Mouse (Mus musculus): ENCODE results near the gene Plcb3.

Plcb3 gene

DNA sequence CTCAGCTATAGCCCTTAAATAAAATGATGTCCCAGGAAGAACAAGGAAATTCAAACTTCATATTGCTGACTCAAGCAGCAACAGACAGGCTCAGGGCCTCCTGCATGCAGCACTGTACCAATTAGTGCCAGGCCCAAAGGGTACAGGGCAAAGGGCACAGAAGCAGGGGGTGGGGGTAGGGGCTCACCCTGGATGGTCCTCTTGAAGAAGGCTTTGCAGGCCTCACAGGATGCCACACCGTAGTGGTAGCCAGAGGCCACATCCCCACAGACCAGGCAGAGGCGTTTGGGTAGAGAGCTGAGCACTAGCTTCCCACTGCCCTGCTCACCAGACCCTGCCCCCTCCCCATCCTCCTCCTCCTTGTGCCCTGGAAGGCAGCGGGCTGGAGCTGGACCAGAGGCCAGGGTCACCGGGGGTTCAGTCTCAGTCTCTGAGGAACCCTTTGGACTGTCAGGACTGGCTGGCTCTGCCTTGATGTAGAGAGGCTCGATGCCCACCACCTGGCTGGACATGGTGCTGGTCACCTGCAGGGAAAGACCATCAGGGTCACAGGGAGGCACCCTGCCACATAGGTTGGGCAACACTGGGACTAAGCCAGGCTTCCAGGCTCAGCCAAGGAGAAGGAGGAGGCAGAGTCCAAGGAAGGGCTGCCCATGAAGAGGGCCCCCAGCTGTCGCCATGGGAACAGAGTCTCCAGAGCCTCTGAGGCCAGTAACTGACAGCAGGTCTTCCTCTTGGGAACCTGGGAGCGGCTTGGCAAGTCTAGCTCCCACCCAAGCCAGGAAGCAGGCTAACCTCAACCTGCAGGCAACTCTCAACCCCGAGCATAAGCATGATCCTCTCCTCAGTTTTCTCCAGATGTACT, 56.2 kb downstream of the Plcb3 start:
- peak; percentile 77 for DNase-seq (ENCODE audit: low spot score)

DNA sequence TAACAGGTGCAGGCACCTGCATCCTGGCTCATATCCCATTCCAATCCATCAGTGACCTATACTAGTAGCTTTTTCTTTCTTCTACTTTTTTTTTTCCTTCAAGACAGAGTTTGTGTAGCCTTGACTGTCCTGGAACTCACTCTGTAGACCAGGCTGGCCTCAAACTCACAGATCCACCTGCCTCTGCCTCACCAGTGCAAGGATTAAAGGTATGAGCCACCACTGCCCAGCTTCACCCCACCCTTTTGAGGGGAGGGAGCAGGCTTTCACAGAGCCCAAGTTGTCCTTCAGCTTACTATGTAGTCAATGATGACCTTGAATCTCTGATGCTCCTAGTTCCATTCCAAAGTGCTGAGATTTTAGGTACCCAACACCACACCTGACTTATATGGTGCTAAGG, 56.8 kb downstream of the Plcb3 start:
- no peak for DNase-seq (ENCODE audit: low spot score)

DNA sequence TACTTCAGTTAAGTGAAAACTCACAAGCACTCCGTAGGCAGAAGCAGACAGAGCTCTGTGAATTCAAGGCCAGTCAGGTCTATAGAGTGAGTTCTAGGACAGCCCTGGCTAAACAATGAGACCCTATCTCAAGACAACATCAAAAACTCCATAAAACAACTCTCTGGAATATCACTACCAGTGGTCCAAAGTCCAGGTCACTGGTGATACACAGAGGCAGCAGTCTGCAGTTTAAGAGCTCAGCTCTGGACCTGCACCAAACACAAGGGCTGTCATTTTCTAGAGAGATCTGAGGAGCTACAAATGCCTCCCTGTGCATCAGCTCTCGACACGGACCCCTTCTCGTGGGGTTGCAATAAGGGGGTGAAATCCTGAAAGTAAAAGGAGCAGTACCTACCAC, 57.9 kb downstream of the Plcb3 start:
- DNase-seq (ENCODE audit: low spot score) = no peak

DNA sequence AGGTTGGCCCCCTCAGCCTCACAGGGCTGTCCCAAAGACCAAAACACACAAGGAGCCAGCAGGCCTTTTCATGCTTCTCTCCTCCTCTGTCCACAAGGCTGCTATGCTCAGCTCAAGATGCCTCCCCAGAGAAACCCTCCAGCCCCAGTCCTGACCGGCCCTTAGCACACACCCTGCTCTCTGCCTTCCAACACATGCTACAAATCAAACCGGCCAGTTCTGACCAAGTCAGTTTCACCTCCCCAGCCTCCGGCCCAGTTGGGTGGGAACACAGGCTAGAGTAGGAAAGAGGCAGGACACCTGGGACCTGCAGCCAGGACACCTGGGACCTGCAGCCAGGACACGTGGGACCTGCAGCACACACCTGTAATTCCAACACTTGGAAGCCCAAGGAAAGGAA, 59.8 kb downstream of the Plcb3 start:
- DNase-seq (ENCODE audit: low spot score) = no peak

DNA sequence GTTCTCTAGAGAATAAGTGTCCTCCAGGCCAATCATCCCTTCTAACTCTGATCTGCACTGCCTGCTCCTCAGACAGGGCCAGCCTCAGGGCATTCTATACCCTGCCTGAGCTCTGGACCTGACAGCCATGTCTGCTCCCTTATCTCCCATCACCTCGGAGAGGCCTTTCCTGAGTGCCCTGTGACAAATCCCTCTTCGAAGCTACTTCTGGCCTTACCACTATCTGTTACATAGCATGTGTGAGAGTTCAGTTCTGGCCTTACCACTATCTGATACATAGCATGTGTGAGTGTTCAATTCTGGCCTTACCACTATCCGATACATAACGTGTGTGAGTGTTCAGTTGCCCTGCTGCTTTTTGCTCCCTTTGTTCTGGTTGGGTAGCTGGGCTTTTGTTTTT, 61.0 kb downstream of the Plcb3 start:
- DNase-seq (ENCODE audit: low spot score) = no peak

DNA sequence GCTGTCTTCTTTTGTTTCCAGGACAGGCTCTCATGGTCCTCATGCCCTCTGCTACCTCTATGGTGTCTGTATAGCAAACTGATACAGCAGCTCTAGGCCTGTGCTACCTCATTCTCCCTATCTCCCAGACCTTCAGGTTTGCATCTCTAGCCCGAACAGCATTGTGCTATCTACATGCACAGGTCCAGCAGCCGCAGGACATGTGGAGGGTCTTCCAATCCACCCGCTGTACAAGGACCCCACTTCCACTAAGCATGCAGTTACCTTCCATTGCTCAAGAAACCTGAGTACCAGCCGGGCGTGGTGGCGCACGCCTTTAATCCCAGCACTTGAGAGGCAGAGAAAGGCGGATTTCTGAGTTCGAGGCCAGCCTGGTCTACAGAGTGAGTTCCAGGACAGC, 61.7 kb downstream of the Plcb3 start:
- DNase-seq (ENCODE audit: low spot score) = no peak

DNA sequence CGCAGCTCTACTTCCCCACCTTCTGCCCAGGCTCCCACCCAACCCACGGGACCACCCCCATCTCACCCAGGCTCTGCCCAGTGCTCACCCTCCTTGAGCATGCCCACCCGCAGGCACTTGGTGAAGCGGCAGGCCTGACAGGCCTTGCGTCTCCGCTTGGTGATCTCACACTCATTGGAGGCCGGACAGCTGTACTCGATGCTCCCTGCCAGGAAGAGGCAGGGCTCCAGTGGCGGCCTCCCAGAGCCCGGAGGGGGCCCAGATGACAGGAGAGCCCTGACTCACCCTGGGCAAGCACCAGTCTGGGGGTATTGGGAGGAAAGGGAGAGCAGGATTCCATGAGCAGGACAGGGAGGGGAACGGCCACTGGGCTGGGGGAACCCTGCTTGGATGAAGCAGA, 62.3 kb downstream of the Plcb3 start:
- no peak for DNase-seq (ENCODE audit: low spot score)

DNA sequence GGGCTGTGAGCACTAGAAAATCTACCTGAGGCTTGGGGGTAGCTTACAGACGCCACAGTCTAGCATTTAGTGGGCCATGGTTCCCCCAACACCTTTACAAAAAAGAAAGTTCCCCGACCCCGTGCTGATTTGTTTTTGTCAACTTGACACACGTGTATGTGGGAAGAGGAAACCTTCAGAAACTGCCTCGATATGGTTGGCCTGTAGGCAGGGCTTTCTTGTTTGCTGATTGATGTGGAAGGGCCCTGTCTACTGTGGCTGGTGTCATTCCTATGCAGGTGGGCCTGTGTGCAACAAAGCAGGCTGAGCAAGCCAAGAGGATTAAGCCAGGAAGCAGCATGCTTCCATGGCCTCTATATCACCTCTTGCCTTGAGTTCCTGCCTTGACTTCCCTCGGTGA, 63.2 kb downstream of the Plcb3 start:
- DNase-seq (ENCODE audit: low spot score) = no peak

DNA sequence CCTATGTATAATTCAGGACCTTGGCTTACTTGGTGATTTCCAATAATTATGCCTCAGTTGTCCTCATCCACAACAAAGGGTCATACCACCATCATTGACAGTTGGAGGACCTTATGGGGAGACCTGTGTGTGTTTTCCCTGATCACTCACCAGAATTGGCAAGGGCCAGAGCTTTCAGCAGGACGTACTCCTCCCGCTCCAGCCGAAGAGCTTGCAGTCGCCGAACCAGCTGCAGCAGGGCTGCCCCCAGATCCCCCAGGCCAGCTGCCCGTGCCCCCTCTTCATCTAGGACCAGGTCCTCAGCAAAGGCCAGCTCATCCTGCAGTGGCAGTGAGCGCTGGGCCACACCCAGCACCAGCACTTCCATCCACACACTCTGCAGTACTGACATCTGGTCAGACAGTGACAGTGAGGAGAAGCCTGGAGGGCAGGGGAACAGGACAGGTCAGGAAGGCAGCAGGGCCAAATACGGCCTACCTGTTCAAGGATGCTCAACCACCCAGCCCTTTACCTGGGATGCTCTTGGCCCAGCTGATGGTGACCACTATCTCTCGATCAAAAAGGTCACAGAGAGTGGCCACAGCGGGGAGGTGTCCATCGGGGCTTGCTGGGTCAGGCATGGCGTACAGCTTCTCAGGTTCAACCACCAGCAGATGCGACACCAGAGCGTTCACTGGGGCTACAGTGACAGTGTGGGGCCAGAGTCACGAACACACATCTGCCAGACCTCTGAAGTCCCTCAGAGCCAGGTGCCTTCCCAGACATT, 63.9 kb downstream of the Plcb3 start:
- no peak for DNase-seq (ENCODE audit: low spot score)

DNA sequence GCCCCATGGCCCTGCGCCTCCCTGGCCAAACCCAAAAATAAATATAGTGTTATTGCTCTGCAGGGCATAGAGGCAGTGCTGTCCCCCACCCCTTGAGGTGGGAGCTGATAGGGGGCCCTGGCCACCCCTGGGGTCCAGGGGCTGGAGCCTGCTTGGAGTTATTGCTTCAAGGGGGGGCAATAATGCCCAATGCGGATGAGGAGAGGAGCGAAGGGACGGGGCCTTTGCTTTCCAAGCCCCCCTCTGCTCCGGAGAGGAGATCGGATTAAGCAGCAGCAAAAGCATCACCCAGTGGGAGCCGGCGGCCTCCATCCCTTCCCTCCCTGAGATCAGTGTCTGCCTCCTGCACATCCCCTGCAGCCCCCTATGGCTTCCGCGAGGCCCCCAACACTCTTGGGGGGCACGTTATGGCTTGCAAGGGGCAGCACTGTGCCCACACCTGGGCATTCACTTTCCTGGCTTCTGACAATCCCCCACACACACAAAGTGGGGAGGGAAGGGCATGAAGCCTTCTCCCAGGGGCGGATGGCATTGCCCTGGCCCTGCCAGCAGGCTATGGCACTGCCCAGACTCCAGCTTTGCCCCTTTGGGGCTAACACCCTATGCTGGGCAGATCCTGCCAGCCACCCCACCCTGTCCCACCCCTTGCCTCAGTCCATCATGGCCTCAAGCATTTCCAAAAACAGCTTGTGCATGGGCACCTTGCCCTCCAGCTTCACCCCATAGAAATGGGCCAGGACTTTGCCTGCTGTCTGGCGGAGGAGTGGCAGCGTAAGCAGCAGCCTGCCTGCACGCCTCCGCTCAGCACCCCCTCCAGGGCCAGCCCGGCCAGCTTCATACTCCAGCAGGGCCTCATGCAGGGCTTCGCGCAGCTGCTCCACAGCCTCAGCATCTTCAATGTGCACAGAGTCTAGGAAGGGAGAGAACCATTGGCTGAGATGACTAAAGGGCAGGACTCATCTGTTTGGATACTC, 64.9 kb downstream of the Plcb3 start:
- no peak for DNase-seq (ENCODE audit: low spot score)

DNA sequence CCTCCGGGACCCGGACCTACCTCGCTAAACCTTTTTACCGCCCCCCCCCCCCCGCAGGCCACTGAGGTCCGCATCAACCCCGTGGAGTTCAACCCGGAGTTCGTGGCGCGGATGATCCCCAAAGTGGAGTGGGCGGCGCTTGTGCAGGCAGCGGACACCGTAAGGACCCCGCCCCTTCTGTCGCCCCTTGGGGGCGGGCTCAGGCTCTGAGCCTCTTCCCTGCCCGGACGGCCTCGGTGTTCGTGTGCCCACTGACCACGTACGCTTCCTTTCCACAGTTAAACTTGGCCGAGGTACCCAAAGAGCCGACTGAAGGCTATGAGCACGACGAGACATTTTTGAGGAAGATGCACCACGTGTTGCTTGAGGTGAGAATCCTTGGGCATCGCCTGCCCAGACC, 66.0 kb downstream of the Plcb3 start:
- DNase-seq (ENCODE audit: low spot score) = peak; percentile 63

DNA sequence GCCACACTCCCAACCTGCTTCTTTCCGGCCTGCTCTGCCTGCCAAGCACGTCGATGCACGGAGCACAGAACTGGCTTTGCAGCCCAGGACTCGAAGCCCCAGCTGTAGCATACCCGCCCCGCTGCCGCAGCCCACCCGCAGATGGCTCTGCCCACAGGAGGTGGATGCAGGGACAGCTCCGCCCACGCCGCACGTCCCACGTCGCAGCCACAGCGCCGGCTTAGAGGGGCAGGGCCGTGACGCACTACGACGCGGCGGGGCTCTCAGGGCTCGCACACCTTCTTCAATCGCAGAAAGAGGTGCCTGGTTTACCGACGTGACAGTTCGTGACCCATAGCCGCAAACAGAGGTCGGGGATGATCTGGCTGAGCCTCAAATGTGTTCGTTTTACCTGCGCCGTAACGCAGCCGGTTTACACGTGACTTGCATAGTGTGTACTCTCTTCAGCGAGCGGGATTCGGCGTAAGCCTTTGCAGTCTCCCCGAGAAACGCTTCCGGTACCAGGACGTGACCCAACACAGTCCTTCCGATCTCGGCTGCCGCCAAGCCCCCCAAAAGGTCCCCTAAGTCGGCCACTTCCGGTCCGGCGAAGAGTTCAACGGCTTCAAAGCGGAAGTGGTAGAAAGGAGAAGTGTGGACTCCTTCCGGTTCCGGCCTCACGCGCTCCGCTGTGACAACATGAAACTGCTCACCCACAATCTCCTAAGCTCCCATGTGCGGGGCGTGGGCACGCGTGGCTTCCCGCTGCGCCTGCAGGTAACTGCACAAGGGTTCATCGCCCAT, 66.6 kb downstream of the Plcb3 start, which contains the start of the genes Trmt112 and Prdx5:
Gene Trmt112, plus strand, starts transcription at position 192 of the 783 bp plus-strand sequence.
Gene Prdx5, minus strand, starts transcription at position 600 of the 783 bp plus-strand sequence.
- peak; percentile 93 for DNase-seq (ENCODE audit: low spot score)

DNA sequence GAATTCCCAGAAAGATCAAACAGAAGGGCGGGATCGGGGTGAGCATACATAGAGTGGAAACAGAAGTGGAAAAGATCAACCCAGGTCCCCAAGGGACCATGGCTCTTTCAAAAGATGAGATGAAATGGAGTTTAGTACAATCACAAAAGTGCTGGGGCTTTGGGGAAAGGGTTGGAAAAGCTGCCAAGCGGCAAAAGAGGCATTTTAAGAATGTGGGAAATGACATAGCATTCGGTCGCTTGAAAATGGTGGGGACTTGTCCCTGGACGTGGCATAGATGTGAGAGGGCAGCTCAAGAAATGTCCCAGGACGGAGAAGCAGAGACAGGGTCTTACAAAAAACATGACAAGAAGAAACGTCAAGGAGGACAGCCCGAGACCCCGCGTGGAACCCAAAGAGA, 67.2 kb downstream of the Plcb3 start:
- no peak for DNase-seq (ENCODE audit: low spot score)

DNA sequence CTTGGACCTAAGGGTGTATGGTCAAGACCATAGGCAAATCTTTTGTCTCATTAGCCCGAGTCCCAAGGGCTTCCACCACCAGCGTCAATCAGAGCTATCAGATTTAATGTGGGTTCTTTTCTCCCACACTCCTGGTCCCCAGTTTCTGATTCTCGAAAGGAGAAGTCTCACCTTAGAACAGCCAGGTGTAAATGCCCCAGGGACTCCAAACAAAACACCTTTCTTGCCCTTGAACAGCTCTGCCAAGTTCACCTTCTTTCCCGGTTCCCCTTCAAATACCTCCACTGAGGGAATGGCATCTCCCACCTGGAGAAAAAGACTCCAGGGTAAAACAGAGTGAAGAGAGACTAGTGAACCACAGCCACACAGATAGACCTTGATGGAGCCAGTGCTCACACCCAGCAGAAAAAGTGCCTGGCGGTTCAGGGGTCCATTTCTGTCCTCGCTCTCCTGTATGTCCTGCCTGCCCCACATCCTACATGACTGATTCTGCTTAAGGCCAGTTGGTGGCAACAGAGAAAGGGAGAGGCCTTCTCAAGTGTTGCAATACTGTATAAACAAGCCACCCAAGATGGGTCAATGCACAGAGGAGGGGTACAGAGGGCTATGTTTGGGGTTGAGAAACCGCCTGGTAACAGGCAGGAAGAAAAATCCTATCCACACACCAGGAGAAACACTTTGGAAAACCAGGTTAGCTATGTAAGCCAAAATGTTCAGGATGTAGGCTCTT, 68.3 kb downstream of the Plcb3 start:
- DNase-seq (ENCODE audit: low spot score) = no peak

DNA sequence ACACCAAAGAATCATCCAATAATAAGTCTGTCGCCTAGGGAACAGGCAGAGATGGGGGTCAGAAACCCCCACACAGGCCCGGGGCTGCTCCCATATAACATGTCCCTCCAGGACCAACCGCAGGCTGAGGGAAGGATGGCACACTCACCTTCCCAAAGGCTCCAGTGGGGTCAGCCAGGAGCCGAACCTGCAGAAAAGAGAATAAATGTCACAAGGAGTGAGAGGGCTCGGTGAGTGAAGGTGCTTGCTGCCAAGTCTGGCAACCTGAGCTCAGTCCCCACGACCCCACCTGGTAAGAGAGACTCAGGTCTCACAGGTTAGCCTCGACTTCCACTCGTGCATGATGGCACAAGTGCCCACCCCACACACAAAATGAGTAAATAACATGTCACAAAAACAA, 69.2 kb downstream of the Plcb3 start:
- DNase-seq (ENCODE audit: low spot score) = no peak

DNA sequence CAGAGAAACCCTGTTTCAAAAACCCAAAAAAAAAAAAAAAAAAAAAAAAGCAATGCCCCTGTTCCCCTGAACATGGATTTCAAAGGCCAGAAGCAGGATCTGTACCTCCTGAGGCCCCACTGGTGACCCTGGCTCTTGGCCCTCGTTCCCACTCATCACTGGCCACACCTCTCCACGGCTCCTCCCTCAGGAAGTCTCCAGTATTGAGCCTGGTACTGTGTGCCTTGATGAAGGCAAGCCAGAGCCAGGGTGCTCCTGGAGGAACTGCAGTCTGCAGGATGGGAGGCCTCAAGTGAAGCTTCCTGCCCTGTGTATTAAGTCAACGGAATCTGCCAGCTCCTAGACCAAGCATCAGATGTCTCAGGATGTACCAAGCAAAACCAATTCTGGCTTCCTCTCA, 70.1 kb downstream of the Plcb3 start:
- no peak for DNase-seq (ENCODE audit: low spot score)

DNA sequence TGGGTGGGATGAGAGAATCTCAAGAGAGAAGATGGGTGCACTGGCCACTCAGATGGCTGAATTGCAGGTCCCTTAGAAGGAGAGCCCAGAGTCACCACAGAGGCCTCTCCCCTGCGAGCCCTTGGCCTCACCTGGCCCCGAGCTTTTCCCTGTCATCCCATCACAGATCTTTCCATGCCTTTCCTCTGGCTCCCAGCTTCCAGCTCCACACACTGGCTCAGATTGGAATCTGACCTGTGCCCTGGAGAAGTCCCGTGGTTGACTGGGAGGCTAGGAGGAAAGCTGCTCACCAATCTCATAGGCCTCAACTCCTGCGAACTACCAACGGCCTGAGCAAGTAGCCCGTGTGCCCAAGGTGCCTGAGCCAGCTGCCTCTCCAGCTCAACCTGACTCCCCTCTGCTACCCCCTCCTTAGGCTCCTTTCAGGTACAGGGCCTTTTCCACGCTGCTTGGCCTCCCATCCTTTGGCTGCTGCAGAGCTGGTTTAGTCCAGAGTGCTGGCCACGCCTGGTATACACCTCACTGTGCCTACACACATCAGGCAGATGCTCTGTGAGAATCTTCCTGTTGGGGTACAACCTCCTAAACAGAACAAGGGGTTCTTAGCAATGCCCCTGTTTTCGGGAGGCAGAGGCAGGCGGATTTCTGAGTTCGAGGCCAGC, 70.6 kb downstream of the Plcb3 start:
- no peak for DNase-seq (ENCODE audit: low spot score)

DNA sequence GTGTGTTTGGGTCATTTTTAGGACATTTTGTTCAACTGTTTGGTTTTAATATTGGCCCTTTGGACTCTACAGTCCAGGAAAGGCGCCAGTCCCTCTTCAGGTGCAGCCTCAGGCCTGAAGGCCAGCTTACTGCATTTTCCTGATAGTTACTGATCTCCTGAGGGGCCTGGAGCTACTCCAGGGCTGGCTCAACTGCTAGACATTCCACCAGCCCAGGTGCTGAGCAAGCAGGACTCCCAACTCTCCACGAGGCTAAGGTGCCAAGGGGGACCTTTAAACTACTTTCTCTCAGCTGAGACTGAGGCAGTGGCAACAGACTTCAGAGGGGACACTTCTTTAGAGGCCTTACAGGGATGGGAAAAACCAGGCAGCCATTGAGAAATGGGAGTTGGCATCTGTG, 71.4 kb downstream of the Plcb3 start:
- no peak for DNase-seq (ENCODE audit: low spot score)

DNA sequence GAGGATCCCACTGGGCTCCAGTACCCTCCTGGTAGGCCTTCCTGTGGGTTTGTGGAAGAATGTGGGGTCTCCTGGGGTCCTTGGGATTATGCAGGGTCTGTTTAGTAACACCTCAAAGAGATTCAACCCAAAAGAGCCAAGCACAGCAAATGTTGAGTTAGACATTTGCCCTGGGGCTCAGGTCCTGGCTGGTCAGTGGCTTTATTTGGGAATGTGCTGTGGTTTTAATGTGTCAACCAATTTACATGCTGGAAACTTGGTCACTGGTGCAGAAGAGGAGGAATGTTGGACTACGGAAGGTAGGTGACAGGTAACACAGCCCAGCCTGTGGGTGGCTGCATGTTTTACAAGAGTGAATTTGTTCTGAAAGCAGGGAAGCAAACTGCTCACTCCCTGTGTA, 73.2 kb downstream of the Plcb3 start:
- DNase-seq (ENCODE audit: low spot score) = no peak

Measured in retina, embryonic 14.5 days (tissue).